Mouse (Mus musculus) CH12.LX (cell line): ENCODE data around the gene Pknox1. TPM values are rescaled to one million over a fixed set of nuclear protein-coding genes. Genes with fewer than 3 reads are reported as not detected.

Source experiments
- DNase-seq: peaks from one replicate; pipeline ENCODE4 v3.0.0-alpha.2; 2013; ENCODE audit errors: extremely low read depth
- H3K27ac ChIP-seq: 2 replicates; pipeline ENCODE4 v1.5.1; 2012; ENCODE audit warnings: low read depth, mild to moderate bottlenecking, control low read depth, moderate library complexity; ENCODE audit not compliant: insufficient read depth
- H3K27me3 ChIP-seq: replicated peaks from 2 replicates; pipeline ENCODE3; 2012; ENCODE audit warnings: inconsistent platforms
- H3K36me3 ChIP-seq, 2 experiments: replicated peaks in 1 of 2; 2 replicates each; pipeline versions ENCODE3 to v1.6.1; 2012; ENCODE audit warnings: inconsistent platforms in 1 of 2, low read length in 1 of 2, mild to moderate bottlenecking in 1 of 2, mixed read lengths in 1 of 2, moderate library complexity in 1 of 2; ENCODE audit not compliant: control insufficient read depth in 1 of 2, insufficient read depth in 1 of 2
- H3K4me1 ChIP-seq, 2 experiments: 2 replicates each; pipeline ENCODE4 v1.6.1; 2012; ENCODE audit warnings: inconsistent platforms in 1 of 2, moderate library complexity in 1 of 2; ENCODE audit not compliant: insufficient read depth in 2 of 2, control insufficient read depth in 1 of 2
- H3K4me2 ChIP-seq: 2 replicates; pipeline ENCODE4 v1.6.1; 2012; ENCODE audit warnings: low read depth, mild to moderate bottlenecking, control low read depth; ENCODE audit not compliant: poor library complexity, insufficient read depth, severe bottlenecking
- H3K4me3 ChIP-seq, 3 experiments: fragments of 150-350 bp in 1 of 3; sonication (generic) in 1 of 3; replicated peaks in 1 of 3; 2 replicates each; pipeline versions ENCODE3 to v1.5.1; 2011 to 2012; ENCODE audit warnings: low read depth in 2 of 3, low read length in 2 of 3, mild to moderate bottlenecking in 2 of 3, moderate library complexity in 2 of 3, control low read depth in 1 of 3, improper control_type of control experiment in 1 of 3, inconsistent platforms in 1 of 3, mixed read lengths in 1 of 3; ENCODE audit not compliant: poor library complexity in 1 of 3
- H3K79me2 ChIP-seq: replicated peaks from 2 replicates; pipeline ENCODE4 v1.6.1; 2012; ENCODE audit warnings: mild to moderate bottlenecking, moderate library complexity; ENCODE audit not compliant: control insufficient read depth, poor library complexity, insufficient read depth, severe bottlenecking; ENCODE audit errors: extremely low read depth
- H3K9ac ChIP-seq: 2 replicates; pipeline ENCODE4 v1.6.1; 2012; ENCODE audit warnings: low read depth, mild to moderate bottlenecking, control low read depth, moderate library complexity; ENCODE audit not compliant: insufficient read depth
- H3K9me3 ChIP-seq: replicated peaks from 2 replicates; pipeline ENCODE3; 2012; ENCODE audit warnings: low read length, inconsistent platforms, mixed read lengths
- BHLHE40 ChIP-seq: IDR thresholded peaks from 2 replicates; pipeline ENCODE4 v1.6.1; 2011; ENCODE audit warnings: mild to moderate bottlenecking, low read depth, low read length, improper control_type of control experiment
- CHD1 ChIP-seq: IDR thresholded peaks from 2 replicates; pipeline ENCODE4 v1.6.1; 2012; ENCODE audit warnings: low read depth, low read length, improper control_type of control experiment, inconsistent platforms
- CHD2 ChIP-seq: IDR thresholded peaks from 2 replicates; pipeline ENCODE4 v1.6.1; 2011; ENCODE audit warnings: low read length, improper control_type of control experiment
- E2F4 ChIP-seq: IDR thresholded peaks from 2 replicates; pipeline ENCODE4 v1.6.1; 2011; ENCODE audit warnings: low read depth, low read length, improper control_type of control experiment; ENCODE audit not compliant: insufficient replicate concordance
- ELF1 ChIP-seq: IDR thresholded peaks from 2 replicates; pipeline ENCODE4 v1.6.1; 2014; ENCODE audit warnings: low read depth, mild to moderate bottlenecking, inconsistent platforms, low read length, improper control_type of control experiment
- EP300 ChIP-seq: IDR thresholded peaks from 2 replicates; pipeline ENCODE4 v1.6.1; 2011; ENCODE audit warnings: low read length, improper control_type of control experiment
- ETS1 ChIP-seq: conservative IDR thresholded peaks from 2 replicates; pipeline ENCODE4 v1.6.1; 2012; ENCODE audit warnings: low read depth, mild to moderate bottlenecking, inconsistent platforms, low read length, improper control_type of control experiment, moderate library complexity
- HCFC1 ChIP-seq: IDR thresholded peaks from 2 replicates; pipeline ENCODE4 v1.6.1; 2012; ENCODE audit warnings: low read depth, mild to moderate bottlenecking, inconsistent platforms, low read length, improper control_type of control experiment
- IRF4 ChIP-seq: IDR thresholded peaks from 2 replicates; pipeline ENCODE4 v1.6.1; 2014; ENCODE audit warnings: low read depth, mild to moderate bottlenecking, inconsistent platforms, low read length, improper control_type of control experiment
- JUND ChIP-seq: conservative IDR thresholded peaks from 2 replicates; pipeline ENCODE4 v1.6.1; 2011; ENCODE audit warnings: low read depth, low read length, improper control_type of control experiment
- KAT2A ChIP-seq: IDR thresholded peaks from 2 replicates; pipeline ENCODE4 v1.6.1; 2012; ENCODE audit warnings: low read length, improper control_type of control experiment, inconsistent platforms; ENCODE audit not compliant: insufficient replicate concordance
- MAFK ChIP-seq: IDR thresholded peaks from 2 replicates; pipeline ENCODE4 v1.6.1; 2011; ENCODE audit warnings: low read length, improper control_type of control experiment; ENCODE audit not compliant: insufficient replicate concordance
- MEF2A ChIP-seq: IDR thresholded peaks from 2 replicates; pipeline ENCODE4 v1.6.1; 2014; ENCODE audit warnings: low read depth, mild to moderate bottlenecking, inconsistent platforms, low read length, improper control_type of control experiment, borderline replicate concordance
- MXI1 ChIP-seq: IDR thresholded peaks from 2 replicates; pipeline ENCODE4 v1.6.1; 2011; ENCODE audit warnings: mild to moderate bottlenecking, low read depth, low read length, improper control_type of control experiment
- MYC ChIP-seq: IDR thresholded peaks from 2 replicates; pipeline ENCODE4 v1.6.1; 2011; ENCODE audit warnings: low read depth, mild to moderate bottlenecking, improper control_type of control experiment, low read length
- NELFE ChIP-seq: IDR thresholded peaks from 2 replicates; pipeline ENCODE4 v1.6.1; 2011; ENCODE audit warnings: low read depth, low read length, improper control_type of control experiment
- POLR2A ChIP-seq: IDR thresholded peaks from 2 replicates; pipeline ENCODE4 v1.6.1; 2011; ENCODE audit warnings: low read depth, mild to moderate bottlenecking, improper control_type of control experiment, low read length
- SIN3A ChIP-seq: IDR thresholded peaks from 2 replicates; pipeline ENCODE4 v1.6.1; 2012; ENCODE audit warnings: low read length, improper control_type of control experiment, inconsistent platforms
- SMC3 ChIP-seq: IDR thresholded peaks from 2 replicates; pipeline ENCODE4 v1.6.1; 2011; ENCODE audit warnings: low read depth, low read length, improper control_type of control experiment
- TBP ChIP-seq: conservative IDR thresholded peaks from 2 replicates; pipeline ENCODE4 v1.6.1; 2011; ENCODE audit warnings: low read depth, low read length, improper control_type of control experiment
- UBTF ChIP-seq: IDR thresholded peaks from 2 replicates; pipeline ENCODE4 v1.6.1; 2012; ENCODE audit warnings: low read depth, mild to moderate bottlenecking, inconsistent platforms, low read length, improper control_type of control experiment, moderate library complexity
- USF1 ChIP-seq: IDR thresholded peaks from 2 replicates; pipeline ENCODE4 v1.6.1; 2014; ENCODE audit warnings: low read depth, mild to moderate bottlenecking, inconsistent platforms, low read length, improper control_type of control experiment
- ZMIZ1 ChIP-seq: IDR thresholded peaks from 2 replicates; pipeline ENCODE4 v1.6.1; 2012; ENCODE audit warnings: low read depth, mild to moderate bottlenecking, inconsistent platforms, low read length, improper control_type of control experiment
- ZNF384 ChIP-seq: IDR thresholded peaks from 2 replicates; pipeline ENCODE4 v1.6.1; 2012; ENCODE audit warnings: low read depth, low read length, improper control_type of control experiment, inconsistent platforms
- dilution Hi-C: fragments of 300-500 bp; cut with MboI; formaldehyde crosslinking; loops from 2 replicates; pipeline ENCODE4 v1.14.3; 2020; ENCODE audit warnings: low sequenced_read_pairs; ENCODE audit not compliant: extremely low pct_unique_long_range_greater_than_20kb, extremely low pct_ligation_motif_present
- in situ Hi-C: fragments of 300-500 bp; cut with MboI; formaldehyde crosslinking; loops from 3 replicates; pipeline ENCODE4 v1.14.3; 2019; ENCODE audit warnings: low sequenced_read_pairs, low pct_ligation_motif_present, low pct_unique_long_range_greater_than_20kb, mixed read lengths
- polyA plus RNA-seq: library from polyadenylated mRNA; unstranded; fragments of >175 nt; gene quantifications from 2 replicates; pipeline ENCODE4 v1.2.1, GENCODE M21; 2012; ENCODE audit warnings: low read depth; ENCODE audit not compliant: insufficient read length
- total RNA-seq, 2 experiments: library from RNA; depleted of rRNA; stranded (reverse); fragments of 300-350 nt in 1 of 2; fragments of >200 nt in 1 of 2; gene quantifications; 2 replicates each; pipeline ENCODE4 v1.2.3; 2012 to 2014

Pknox1 gene
- total and polyA plus RNA-seq, 3 experiments: 15.1 to 22.3 (median 20.5) TPM

GRCm38 (mm10) chr17:31633007-31633406 is 68.5 kb downstream of the Pknox1 start:
- Histone ChIP-seq H3K4me1 (peaks cover 4 to 12% of the 10 kb centered on the region in 2 experiments), H3K27ac (no peak overlapping the region), H3K36me3 (no peaks in the 10 kb centered on the region), H3K4me3 (no peak overlapping the region), H3K4me2 (no peak overlapping the region), H3K27me3 (peaks cover 21% of the 10 kb centered on the region), H3K9me3 (peaks cover 2% of the 10 kb centered on the region), H3K79me2 (no peaks in the 10 kb centered on the region), H3K9ac (no peak overlapping the region)
- dilution Hi-C loops: no loop called here
- no peak for DNase-seq
- no peak for TF ChIP-seq ZMIZ1
- TF ChIP-seq E2F4: no peak
- no peak for TF ChIP-seq MYC
- TF ChIP-seq ZNF384: no peak
- TF ChIP-seq EP300: no peak
- TF ChIP-seq USF1: no peak
- no peak for TF ChIP-seq NELFE
- TF ChIP-seq ELF1: no peak
- TF ChIP-seq HCFC1: no peak
- no peak for TF ChIP-seq ETS1
- no peak for TF ChIP-seq CHD2
- TF ChIP-seq MXI1: no peak
- no peak for TF ChIP-seq IRF4
- no peak for TF ChIP-seq JUND
- no peak for TF ChIP-seq MAFK
- TF ChIP-seq POLR2A: no peak
- no peak for TF ChIP-seq MEF2A
- in situ Hi-C loops: loop anchor here (25.0 kb wide), 1 partner anchor 271 kb away; no protein-coding TSS in a partner anchor

GRCm38 (mm10) chr17:31634896-31635295 is 70.4 kb downstream of the Pknox1 start:
- no peak overlapping the region for H3K9ac ChIP-seq

More at GRCm38 (mm10) chr17:31634896-31635295, 70.4 kb downstream of the Pknox1 start:
- no peaks in the 10 kb centered on the region for H3K9me3 ChIP-seq
- H3K4me1 ChIP-seq: peaks cover 4 to 12% of the 10 kb centered on the region in 2 experiments
- H3K4me2 ChIP-seq: no peak overlapping the region
- dilution Hi-C loops (no loop called here), in situ Hi-C loops (loop anchor here (25.0 kb wide), 1 partner anchor 273 kb away; no protein-coding TSS in a partner anchor)
- peaks cover 30% of the 10 kb centered on the region for H3K27me3 ChIP-seq
- TF ChIP-seq SIN3A (no peak), CHD2 (no peak), TBP (no peak), CHD1 (no peak), BHLHE40 (no peak), MXI1 (no peak), MYC (no peak), ELF1 (no peak), KAT2A (no peak), UBTF (no peak), SMC3 (no peak)
- H3K27ac ChIP-seq: no peak overlapping the region
- no peaks in the 10 kb centered on the region for H3K36me3 ChIP-seq
- DNase-seq: no peak
- H3K4me3 ChIP-seq: no peak overlapping the region
- no peaks in the 10 kb centered on the region for H3K79me2 ChIP-seq
